In genomic region chr9:31642169-31642568, GRCm38 (mm10) we compare ENCODE assay signal across 20 mouse cellular contexts.
"Had no signal": no experiment of that assay in that cellular context is flagged by ENCODE, and none has a peak within 500 bp of the region (broad histone marks: within the 10 kb centered on the region; RNA-seq: fewer than 3 reads in every experiment).

No protein-coding gene starts in this region.

- H3K4me3 ChIP-seq: liver, embryonic 13.5 days; liver, embryonic 15.5 days; lung, embryonic 15.5 days; megakaryocyte, embryonic 14.5 days; midbrain, embryonic 13.5 days; midbrain, embryonic 15.5 days; neural tube, embryonic 13.5 days; stomach, embryonic 15.5 days had no signal

- H3K4me2 ChIP-seq: liver, embryonic 13.5 days; liver, embryonic 15.5 days; lung, embryonic 15.5 days; midbrain, embryonic 11.5 days; midbrain, embryonic 13.5 days; midbrain, embryonic 15.5 days; neural tube, embryonic 13.5 days; stomach, embryonic 15.5 days had no signal

- H3K36me3 ChIP-seq: liver, embryonic 13.5 days; liver, embryonic 15.5 days; lung, embryonic 15.5 days; midbrain, embryonic 13.5 days; midbrain, embryonic 15.5 days; neural tube, embryonic 13.5 days; stomach, embryonic 15.5 days had no signal

- H3K27ac ChIP-seq: liver, embryonic 13.5 days; liver, embryonic 15.5 days; lung, embryonic 15.5 days; macrophage; midbrain, embryonic 13.5 days; midbrain, embryonic 15.5 days; neural tube, embryonic 13.5 days; stomach, embryonic 15.5 days; stomach, postnatal 0 days had no signal

- H3K27me3 ChIP-seq: liver, embryonic 13.5 days; liver, embryonic 15.5 days; lung, embryonic 15.5 days; megakaryocyte, embryonic 14.5 days; midbrain, embryonic 13.5 days; midbrain, embryonic 15.5 days; neural tube, embryonic 13.5 days; stomach, embryonic 15.5 days had no signal

- ATAC-seq: liver, postnatal 0 days; midbrain, embryonic 13.5 days; midbrain, embryonic 15.5 days had no signal

- H3K4me1 ChIP-seq: liver, embryonic 13.5 days; liver, embryonic 15.5 days; megakaryocyte, embryonic 14.5 days; midbrain, embryonic 13.5 days; midbrain, embryonic 15.5 days; neural tube, embryonic 13.5 days; stomach, embryonic 15.5 days had no signal

- H3K9me3 ChIP-seq: liver, embryonic 13.5 days; liver, embryonic 15.5 days; lung, embryonic 15.5 days; megakaryocyte, embryonic 14.5 days; midbrain, embryonic 15.5 days; stomach, embryonic 15.5 days had no signal

- DNase-seq: liver, embryonic 13.5 days; liver, postnatal 0 days; lung, adult 2 months; lung, postnatal 10 days; lung, postnatal 36 days; right cerebral cortex, postnatal 25 days; right cerebral cortex, postnatal 4 days; thymus, adult 2 months; thymus, postnatal 25 days; thymus, postnatal 4 days had no signal

- H3K9ac ChIP-seq: liver, embryonic 13.5 days; liver, embryonic 15.5 days; liver, postnatal 0 days; lung, embryonic 15.5 days; midbrain, embryonic 13.5 days; midbrain, embryonic 15.5 days; neural tube, embryonic 13.5 days; stomach, embryonic 15.5 days had no signal
